Mouse (Mus musculus) effector memory CD4-positive, alpha-beta T cell, adult 5 months (primary cell): ENCODE results near the gene Gimap4. TPM values are rescaled to one million over a fixed set of nuclear protein-coding genes. Genes with fewer than 3 reads are reported as not detected.

Experiments
- polyA plus RNA-seq: library from polyadenylated mRNA; unstranded; fragments of 100-300 nt; shearing (Covaris generic); gene quantifications from one replicate; pipeline ENCODE4 v1.2.1, GENCODE M21; 2017

Gimap4 gene
- polyA plus RNA-seq = 1,360 TPM

GRCm38 (mm10) chr6:48684319-48684718, at the start of gene Gimap4:
Gimap4 (plus strand) TSS chr6:48684549.

GRCm38 (mm10) chr6:48646995-48647394, 37.4 kb upstream of the Gimap4 start, which contains the start of gene Gimap8:
Gimap8 (plus strand) TSS chr6:48647234.

GRCm38 (mm10) chr6:48675931-48676859, 8.2 kb upstream of the Gimap4 start, which contains the start of gene Gimap9:
Gimap9 (plus strand) TSS chr6:48676129.

GRCm38 (mm10) chr6:48718455-48718854, 34.1 kb downstream of the Gimap4 start, which contains the start of the genes Gm28053 and Gimap7:
Gm28053 (plus strand) TSS chr6:48718607.
Gimap7 (plus strand) TSS chr6:48718621.

GRCm38 (mm10) chr6:48738961-48739779, 54.8 kb downstream of the Gimap4 start, which contains the start of gene Gimap1:
Gimap1 (plus strand) TSS chr6:48739054.

Other genes with a start within 250 kb of the Gimap4 start
- gene Zfp467, start 238.7 kb upstream of the Gimap4 start, polyA plus RNA-seq = 4.6 TPM
- gene Sspo, start 236.3 kb upstream of the Gimap4 start, polyA plus RNA-seq = not detected
- 0.61 TPM for gene Atp6v0e2, start 146.9 kb upstream of the Gimap4 start, polyA plus RNA-seq
- gene Lrrc61, start 129.8 kb upstream of the Gimap4 start, polyA plus RNA-seq = 10.6 TPM
- gene Rarres2, start 111.8 kb upstream of the Gimap4 start, polyA plus RNA-seq = not detected
- not detected for gene Gm45021, start 94.9 kb upstream of the Gimap4 start, polyA plus RNA-seq
- 7.2 TPM for gene Repin1, start 90.7 kb upstream of the Gimap4 start, polyA plus RNA-seq
- gene Gm44965, start 90.6 kb upstream of the Gimap4 start, polyA plus RNA-seq = not detected
- gene Zfp775, start 82.5 kb upstream of the Gimap4 start, polyA plus RNA-seq = 7.6 TPM
- 2.6 TPM for gene AI854703, start 57.8 kb upstream of the Gimap4 start, polyA plus RNA-seq
- gene Gimap8, start 37.3 kb upstream of the Gimap4 start, polyA plus RNA-seq = 173 TPM
- gene Gimap9, start 8.4 kb upstream of the Gimap4 start, polyA plus RNA-seq = 226 TPM
- gene Gimap6, start 23.7 kb downstream of the Gimap4 start, polyA plus RNA-seq = 1,977 TPM
- 22.4 TPM for gene Gm28053, start 34.1 kb downstream of the Gimap4 start, polyA plus RNA-seq
- gene Gimap7, start 34.1 kb downstream of the Gimap4 start, polyA plus RNA-seq = 257 TPM
- gene Gimap1, start 54.5 kb downstream of the Gimap4 start, polyA plus RNA-seq = 398 TPM
- gene Gimap5, start 61.6 kb downstream of the Gimap4 start, polyA plus RNA-seq = 153 TPM
- 1,843 TPM for gene Gimap3, start 86.3 kb downstream of the Gimap4 start, polyA plus RNA-seq
- gene Tmem176a, start 156.4 kb downstream of the Gimap4 start, polyA plus RNA-seq = 4.3 TPM
- 9.9 TPM for gene Tmem176b, start 156.9 kb downstream of the Gimap4 start, polyA plus RNA-seq
- not detected for gene Aoc1, start 188.3 kb downstream of the Gimap4 start, polyA plus RNA-seq
- not detected for gene 1600015I10Rik, start 245.3 kb downstream of the Gimap4 start, polyA plus RNA-seq